Mouse (Mus musculus) cerebellum, postnatal 36 days (tissue): Measurements from ENCODE around the gene Tecpr2.

Source experiments
- DNase-seq, 2 experiments: peaks; one replicate each; pipeline ENCODE4 v3.0.0; 2021 to 2022; ENCODE audit warnings: mixed read lengths in 2 of 2

Gene Tecpr2

DNA sequence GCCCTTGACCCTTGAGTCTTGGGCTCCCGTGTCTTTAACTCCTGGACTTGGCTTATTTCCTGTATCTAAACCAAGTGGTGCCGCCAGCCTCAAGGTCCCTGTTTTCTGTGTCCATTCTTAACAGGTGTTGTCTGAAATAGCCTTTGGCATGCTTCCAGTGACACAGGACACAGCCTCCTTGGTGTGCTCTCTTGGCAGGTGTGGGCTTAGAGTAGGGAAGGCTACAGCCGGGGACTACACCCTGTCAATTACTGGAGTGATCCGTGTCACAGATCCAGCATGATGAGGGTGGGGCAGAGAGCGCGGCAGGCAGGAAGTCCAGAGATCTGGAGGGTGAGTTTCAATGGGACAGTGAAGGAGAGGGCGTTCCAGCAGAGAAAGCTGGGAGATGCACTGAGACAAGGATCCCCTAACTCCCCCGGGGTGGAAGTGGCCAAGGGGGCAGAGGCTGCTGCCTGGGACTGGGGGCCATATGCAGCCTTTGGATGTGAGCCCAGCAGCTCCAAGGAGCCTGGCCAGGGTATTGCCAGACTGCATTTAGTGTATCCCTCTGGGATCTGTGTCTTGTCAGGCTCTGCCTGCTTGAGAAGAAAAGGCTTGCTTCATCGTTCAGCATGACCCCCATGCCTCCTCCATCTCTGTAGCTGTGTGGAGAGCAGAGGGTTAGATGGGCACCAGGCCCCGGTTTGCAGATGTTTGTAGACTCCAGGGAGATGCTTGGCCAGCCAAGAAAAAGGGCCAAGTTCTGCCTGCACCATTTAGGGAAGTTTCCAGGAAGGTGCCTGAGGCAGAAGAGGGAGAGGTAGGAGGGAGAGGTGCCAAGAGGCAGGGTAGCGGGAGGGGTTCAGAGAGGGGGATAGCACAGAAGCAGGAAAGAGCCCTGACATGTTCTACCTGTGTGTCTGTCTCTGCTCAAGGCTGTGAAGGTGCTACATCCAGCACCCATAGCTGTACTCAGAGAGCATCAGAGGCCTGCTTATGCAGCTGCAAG lies 119.7 kb downstream of the Tecpr2 start:
- DNase-seq = peak; percentile 24 to 30

- no peak for DNase-seq
Measured at GRCm38 (mm10) chr12:111009615-111010257, 120.7 kb downstream of the Tecpr2 start.

DNA sequence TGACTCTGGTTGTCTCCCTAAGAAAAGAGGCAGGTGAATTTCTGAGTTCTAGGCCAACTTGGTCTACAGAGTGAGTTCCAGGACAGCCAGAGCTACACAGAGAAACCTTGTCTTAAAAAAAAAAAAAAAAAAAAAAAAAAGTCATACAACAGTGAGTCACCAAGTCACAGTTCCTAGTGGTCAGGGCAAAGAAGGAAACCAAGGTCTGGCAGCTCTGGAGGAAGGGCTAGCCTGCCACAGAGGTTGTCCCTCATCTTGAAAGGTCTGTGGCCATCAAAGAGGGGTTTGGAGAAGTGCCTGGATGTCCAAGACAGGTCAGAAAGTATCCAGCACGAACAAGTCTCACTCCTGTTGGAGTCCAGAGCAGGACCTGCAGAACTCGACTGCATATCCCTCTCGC lies 127.7 kb downstream of the Tecpr2 start:
- no peak for DNase-seq

GRCm38 (mm10) chr12:111018068-111018467 lies 129.0 kb downstream of the Tecpr2 start:
- DNase-seq = no peak

DNA sequence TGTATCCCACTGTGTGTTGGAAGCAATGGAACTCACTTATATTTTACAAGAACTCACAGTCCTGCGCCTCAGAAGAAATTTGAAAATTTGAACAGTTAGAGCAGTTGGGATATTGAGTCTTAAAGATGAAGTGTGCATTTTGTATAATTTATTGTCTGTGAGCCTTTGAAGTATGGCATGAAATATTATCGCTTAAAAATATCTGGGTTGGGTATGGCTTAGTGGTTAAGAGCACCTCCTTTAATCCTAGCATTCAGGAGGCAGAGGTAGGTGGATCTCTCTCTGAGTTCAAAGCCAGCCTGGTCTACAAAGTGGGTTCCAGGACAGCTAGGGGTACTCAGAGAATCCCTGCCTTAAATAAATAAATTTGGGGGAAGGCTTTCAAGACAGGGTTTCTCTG lies 130.0 kb downstream of the Tecpr2 start:
- no peak for DNase-seq

GRCm38 (mm10) chr12:111021138-111021537 lies 132.1 kb downstream of the Tecpr2 start:
- DNase-seq = no peak

DNA sequence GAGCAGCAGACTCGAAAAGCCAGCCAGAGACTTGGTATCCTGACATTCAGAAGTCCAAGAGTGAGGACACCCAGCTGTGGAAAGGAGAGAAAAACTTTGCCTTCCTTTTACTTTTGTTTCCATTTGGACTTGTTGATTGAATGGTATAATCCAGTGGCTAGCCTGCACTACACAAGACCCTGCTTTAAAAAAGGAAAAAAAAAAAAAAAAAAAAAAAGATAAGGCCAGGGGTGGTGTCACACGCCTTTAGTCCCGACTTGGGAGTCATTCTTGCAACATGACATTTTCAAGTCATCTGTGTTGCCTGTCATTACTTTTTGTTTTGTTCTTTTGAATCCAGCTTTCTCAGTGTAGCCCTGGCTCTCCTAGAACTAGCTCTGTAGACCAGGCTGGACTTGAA lies 132.5 kb downstream of the Tecpr2 start:
- no peak for DNase-seq
